Mouse (Mus musculus) liver, postnatal 0 days (tissue): ENCODE results near the gene Rps19bp1. TPM values are rescaled to one million over a fixed set of nuclear protein-coding genes. Genes with fewer than 3 reads are reported as not detected.
A peak's percentile ranks its signal among the peaks of the same experiment; 100 is the strongest.

Source experiments
- ATAC-seq: fragments of 200-750 bp; cut with Nextera tagmentation; 2 replicates; pipeline ENCODE4 v1.8.0; 2017; ENCODE audit warnings: mild to moderate bottlenecking, moderate library complexity
- DNase-seq: peaks from one replicate; pipeline ENCODE4 v3.0.0-alpha.2; 2016
- H3K27ac ChIP-seq: fragments of 300-500 bp; sonication (generic); 2 replicates; pipeline ENCODE4 v1.5.1; 2014; ENCODE audit warnings: antibody characterized with exemption, moderate library complexity, mild to moderate bottlenecking, low read depth
- H3K27me3 ChIP-seq: fragments of 300-500 bp; sonication (generic); 2 replicates; pipeline ENCODE4 v1.6.1; 2014; ENCODE audit warnings: low read length, control low read depth, mixed read lengths; ENCODE audit not compliant: insufficient read depth
- H3K36me3 ChIP-seq: fragments of 300-500 bp; sonication (generic); replicated peaks from 2 replicates; pipeline ENCODE4 v1.6.1; 2014; ENCODE audit warnings: mild to moderate bottlenecking, control low read depth, low read length, moderate library complexity, mixed read lengths; ENCODE audit not compliant: insufficient read depth
- H3K4me1 ChIP-seq: fragments of 300-500 bp; sonication (generic); 2 replicates; pipeline ENCODE4 v1.6.1; 2014; ENCODE audit warnings: antibody characterized with exemption, mild to moderate bottlenecking, control low read depth; ENCODE audit not compliant: insufficient read depth
- H3K4me2 ChIP-seq: fragments of 300-500 bp; sonication (generic); 2 replicates; pipeline ENCODE4 v1.6.1; 2014; ENCODE audit warnings: low read depth, mild to moderate bottlenecking, low read length, moderate library complexity, mixed read lengths
- H3K4me3 ChIP-seq: fragments of 300-500 bp; sonication (generic); 2 replicates; pipeline ENCODE4 v1.5.1; 2014; ENCODE audit warnings: low read depth, low read length
- H3K9ac ChIP-seq: fragments of 300-500 bp; sonication (generic); replicated peaks from 2 replicates; pipeline ENCODE4 v1.6.1; 2014; ENCODE audit warnings: mild to moderate bottlenecking, moderate library complexity
- H3K9me3 ChIP-seq: fragments of 300-500 bp; sonication (generic); 2 replicates; pipeline ENCODE4 v1.6.1; 2016; ENCODE audit warnings: mild to moderate bottlenecking, control low read depth, low read length, mixed read lengths
- CTCF ChIP-seq: sonication (generic); IDR thresholded peaks from 2 replicates; pipeline ENCODE4 v1.5.1; 2016; ENCODE audit warnings: antibody characterized with exemption, low read depth
- EP300 ChIP-seq: IDR thresholded peaks from 2 replicates; pipeline ENCODE4 v1.6.1; 2016; ENCODE audit warnings: antibody characterized with exemption, low read depth, mild to moderate bottlenecking
- WGBS: fragments of 180-500 bp; shearing (Covaris S2); extraction: QIAGEN DNeasy Blood & Tissue Kit; methylation state at CpG from one replicate; pipeline ENCODE4 v1.1.7; 2014; ENCODE audit not compliant: insufficient replicate concordance; 5-methylcytosine and 5-hydroxymethylcytosine counted together
- polyA plus RNA-seq: library from polyadenylated mRNA; unstranded; fragments of >200 nt; fragmentation: Nextera tagmentation; extraction: Ambion mirVana; gene quantifications from 2 replicates; pipeline ENCODE4 v1.2.1, GENCODE M21; 2015

Gene Rps19bp1
- polyA plus RNA-seq, 1 experiment from 2014 or later: 27.0 TPM

DNA sequence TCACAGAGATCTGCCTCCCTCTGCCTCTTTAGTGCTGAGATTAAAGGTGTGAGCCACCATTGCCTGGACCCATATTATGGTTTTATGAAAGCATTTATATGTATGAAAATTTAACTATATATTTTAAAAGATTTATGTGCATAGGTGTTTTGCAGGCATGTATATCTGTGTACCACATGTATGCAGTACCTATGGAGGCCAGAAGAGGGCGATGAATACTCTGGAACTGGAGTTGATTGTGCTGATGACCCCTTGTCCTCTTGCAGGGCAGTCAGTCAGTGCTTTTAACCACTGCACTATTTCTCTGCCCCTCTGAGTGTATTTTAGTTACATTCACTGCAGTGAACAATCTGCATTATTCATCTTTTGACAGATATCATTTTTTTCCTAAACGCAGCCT lies 38.3 kb downstream of the Rps19bp1 start:
- 50% methylated on average over 2 of the region's 2 CpGs for WGBS
- Histone ChIP-seq H3K4me3 (no peak overlapping the region), H3K27me3 (no peaks in the 10 kb centered on the region), H3K9ac (no peak overlapping the region), H3K36me3 (no peaks in the 10 kb centered on the region), H3K4me1 (no peaks in the 10 kb centered on the region; the same call in 1 of the 2 replicates), H3K4me2 (no peak overlapping the region), H3K9me3 (no peaks in the 10 kb centered on the region), H3K27ac (no peak overlapping the region)
- DNase-seq (peak; percentile 83), ATAC-seq (peak; percentile 82)
- no peak for TF ChIP-seq EP300
- peak; percentile 87 for TF ChIP-seq CTCF

DNA sequence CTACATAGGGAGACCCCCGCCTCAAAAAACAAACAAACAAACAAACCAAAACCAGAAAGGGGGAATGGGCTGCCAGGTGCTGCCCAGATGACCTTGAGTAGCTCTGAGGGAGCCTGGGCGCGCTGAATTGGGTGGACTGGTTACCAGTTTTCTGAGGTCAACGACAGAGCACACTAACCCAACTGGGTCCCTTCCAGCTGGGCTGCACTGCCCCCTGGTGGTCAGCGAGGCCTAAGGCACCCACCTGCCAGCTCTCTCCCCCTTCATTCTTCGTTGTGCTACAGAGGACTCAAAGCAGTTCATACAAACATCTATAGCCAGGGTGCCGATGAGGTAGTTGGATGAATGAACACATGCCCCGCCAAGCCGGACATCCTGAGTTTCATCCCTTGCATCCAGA lies 38.9 kb downstream of the Rps19bp1 start:
- no peak for TF ChIP-seq EP300
- TF ChIP-seq CTCF: peak; percentile 99
- Histone ChIP-seq H3K9me3 (no peaks in the 10 kb centered on the region), H3K4me1 (no peaks in the 10 kb centered on the region; the same call in 1 of the 2 replicates), H3K9ac (no peak overlapping the region), H3K27me3 (no peaks in the 10 kb centered on the region), H3K4me2 (no peak overlapping the region), H3K27ac (no peak overlapping the region), H3K36me3 (no peaks in the 10 kb centered on the region), H3K4me3 (no peak overlapping the region)
- ATAC-seq (peak; percentile 89), DNase-seq (peak; percentile 91)
- 20% methylated on average over 9 of the region's 9 CpGs for WGBS

DNA sequence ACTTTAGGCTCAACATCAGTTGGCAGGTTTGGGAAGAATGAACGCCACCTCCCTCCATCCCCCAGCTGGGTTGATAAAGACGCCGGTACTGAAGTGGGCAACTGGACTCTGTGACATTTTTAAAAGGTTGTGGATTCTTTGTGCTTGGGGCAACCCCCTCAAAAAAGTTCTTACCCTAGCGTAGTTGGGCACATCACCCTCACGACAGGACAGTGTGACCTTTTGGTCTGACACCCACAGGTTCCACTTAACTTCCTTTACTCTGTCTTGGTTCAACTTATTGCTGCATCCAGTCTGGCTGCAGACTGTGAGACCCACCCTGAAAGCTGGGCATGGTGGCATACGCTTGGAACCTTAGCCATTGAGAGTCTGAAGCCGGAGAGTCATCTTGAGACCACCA lies 40.4 kb downstream of the Rps19bp1 start:
- ATAC-seq: no peak
- no peak for DNase-seq
- Histone ChIP-seq H3K4me3 (no peak overlapping the region), H3K9me3 (no peaks in the 10 kb centered on the region), H3K4me1 (peaks cover 11% of the 10 kb centered on the region), H3K27ac (no peak overlapping the region), H3K36me3 (no peaks in the 10 kb centered on the region), H3K4me2 (no peak overlapping the region), H3K27me3 (no peaks in the 10 kb centered on the region), H3K9ac (no peak overlapping the region)
- 79% methylated on average over 7 of the region's 7 CpGs for WGBS
- TF ChIP-seq EP300 (no peak), CTCF (no peak)

DNA sequence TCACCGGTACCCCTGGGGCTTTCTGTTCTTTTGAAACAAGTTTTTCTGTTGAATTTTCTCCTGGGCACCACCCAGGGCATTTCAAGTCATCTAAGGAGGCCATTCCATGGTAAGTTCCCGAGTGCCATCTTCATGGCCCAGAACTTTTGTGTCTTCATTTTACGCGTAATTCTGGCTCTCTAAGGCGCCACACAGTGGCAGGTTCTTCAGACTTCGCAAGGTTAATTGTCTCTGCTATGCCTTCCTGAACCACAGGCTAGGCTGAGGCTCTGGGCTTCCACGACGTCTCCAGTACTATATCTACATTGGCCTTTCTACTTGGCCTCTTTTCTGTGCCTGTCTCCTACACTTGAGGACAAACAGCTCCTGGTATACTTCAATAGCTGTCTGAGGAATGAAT lies 43.1 kb downstream of the Rps19bp1 start:
- Histone ChIP-seq H3K9me3 (no peaks in the 10 kb centered on the region), H3K4me2 (no peak overlapping the region), H3K36me3 (no peaks in the 10 kb centered on the region), H3K4me1 (peaks cover 11% of the 10 kb centered on the region), H3K27ac (no peak overlapping the region), H3K9ac (no peak overlapping the region), H3K27me3 (no peaks in the 10 kb centered on the region), H3K4me3 (no peak overlapping the region)
- TF ChIP-seq CTCF (no peak), EP300 (no peak)
- no peak for DNase-seq
- no peak for ATAC-seq
- WGBS: 71% methylated on average over 8 of the region's 8 CpGs

DNA sequence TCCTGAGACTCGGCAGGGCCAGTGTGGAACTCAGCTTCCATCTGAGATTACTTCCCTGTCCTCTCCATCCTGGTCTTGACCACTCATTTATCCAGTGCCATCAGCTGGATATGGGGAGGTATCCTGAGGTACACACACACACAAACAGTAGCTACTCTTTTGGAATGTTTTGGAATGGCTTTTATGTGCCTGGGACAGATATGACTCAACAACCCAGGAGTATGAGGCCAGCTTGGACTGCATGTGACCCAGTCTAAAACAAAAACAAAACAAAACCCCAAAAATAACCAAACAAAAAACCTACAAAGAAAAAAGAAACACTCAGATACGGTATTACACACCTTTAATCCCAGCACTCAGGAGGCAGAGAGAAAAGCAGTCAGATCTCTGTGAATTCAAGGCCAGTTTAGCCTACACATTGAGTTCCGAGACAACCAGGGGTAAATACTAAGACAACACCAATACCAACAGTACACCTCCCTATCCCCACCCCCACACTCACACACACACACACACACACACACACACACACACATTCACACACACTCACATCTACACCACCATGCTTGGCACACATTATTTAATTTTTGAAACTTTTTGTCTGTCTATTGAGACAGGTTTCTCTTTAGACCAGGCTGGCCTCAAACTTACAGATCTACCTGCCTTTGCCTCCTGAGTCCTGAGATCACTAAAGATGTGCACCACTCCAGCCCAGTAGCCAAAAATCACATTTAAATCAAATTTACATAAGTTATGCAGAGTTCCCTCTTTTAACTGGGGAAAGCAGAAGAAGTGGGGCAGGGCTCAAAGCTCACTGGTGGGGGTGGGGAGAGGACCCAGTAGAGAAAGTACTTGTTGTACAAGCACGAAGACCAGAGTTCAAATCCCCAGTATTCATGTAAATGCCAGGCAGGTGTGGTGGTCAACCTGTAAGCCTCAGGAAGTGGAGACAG lies 44.1 kb downstream of the Rps19bp1 start:
- no peaks in the 10 kb centered on the region for H3K27me3 ChIP-seq
- H3K9me3 ChIP-seq: no peaks in the 10 kb centered on the region
- peak overlapping the region; percentile 57 for H3K27ac ChIP-seq
- H3K4me3 ChIP-seq: no peak overlapping the region
- no peak overlapping the region for H3K9ac ChIP-seq
- no peaks in the 10 kb centered on the region for H3K36me3 ChIP-seq
- ATAC-seq: peak; percentile 55; the same call in 1 of the 2 replicates
- peak overlapping the region; percentile 10 for H3K4me2 ChIP-seq
- no peak for DNase-seq
- TF ChIP-seq EP300: no peak
- no peak for TF ChIP-seq CTCF
- WGBS: 56% methylated on average over 4 of the region's 4 CpGs
- H3K4me1 ChIP-seq: peaks cover 11% of the 10 kb centered on the region

DNA sequence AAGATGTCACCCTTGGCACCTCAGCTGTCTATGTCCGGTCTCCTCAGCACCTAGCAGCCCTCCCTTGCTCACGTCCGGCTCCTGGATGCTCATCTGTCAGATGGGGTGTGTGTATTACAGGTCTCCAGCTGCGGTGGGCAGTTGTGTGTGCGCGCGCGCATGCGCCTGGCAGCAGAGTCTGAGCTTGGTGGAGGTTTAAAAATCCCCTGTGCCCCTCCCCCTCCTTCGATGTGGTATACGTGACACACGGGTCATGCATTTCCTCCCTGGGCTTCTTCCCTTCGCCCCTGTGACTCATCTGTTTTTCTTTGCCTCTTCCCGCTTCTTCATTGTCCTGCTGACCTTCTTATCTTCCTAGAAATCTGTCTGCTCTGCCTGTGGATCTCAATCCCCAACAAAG lies 44.9 kb downstream of the Rps19bp1 start:
- TF ChIP-seq CTCF (no peak), EP300 (no peak)
- H3K4me3 ChIP-seq: no peak overlapping the region
- H3K4me1 ChIP-seq: peaks cover 11% of the 10 kb centered on the region
- H3K36me3 ChIP-seq: no peaks in the 10 kb centered on the region
- 17% methylated on average over 14 of the region's 14 CpGs for WGBS
- H3K27ac ChIP-seq: peak overlapping the region; percentile 57
- no peaks in the 10 kb centered on the region for H3K9me3 ChIP-seq
- H3K4me2 ChIP-seq: peak overlapping the region; percentile 10
- peak; percentile 48 for DNase-seq
- no peak overlapping the region for H3K9ac ChIP-seq
- no peaks in the 10 kb centered on the region for H3K27me3 ChIP-seq
- peak; percentile 56; the same call in 1 of the 2 replicates for ATAC-seq
